Mouse (Mus musculus) megakaryocyte, embryonic 14.5 days (primary cell): Measurements from ENCODE around the gene Kcnip4. TPM values are rescaled to one million over a fixed set of nuclear protein-coding genes. Genes with fewer than 3 reads are reported as not detected.

Experiments
- H3K27me3 ChIP-seq: replicated peaks from 2 replicates; pipeline ENCODE3; 2012; ENCODE audit warnings: inconsistent platforms
- H3K36me3 ChIP-seq: replicated peaks from 2 replicates; pipeline ENCODE3; 2012; ENCODE audit warnings: low read length, inconsistent platforms, mixed read lengths
- H3K4me1 ChIP-seq: 2 replicates; pipeline ENCODE4 v1.6.1; 2012; ENCODE audit warnings: inconsistent platforms
- H3K4me3 ChIP-seq: replicated peaks from 2 replicates; pipeline ENCODE3; 2012; ENCODE audit warnings: moderate library complexity, mild to moderate bottlenecking, inconsistent platforms
- H3K9me3 ChIP-seq: 2 replicates; pipeline ENCODE4 v1.6.1; 2012; ENCODE audit warnings: inconsistent platforms
- FLI1 ChIP-seq: IDR thresholded peaks from 2 replicates; pipeline ENCODE4 v1.6.1; 2012; ENCODE audit warnings: low read length, inconsistent platforms, mixed read lengths
- GATA1 ChIP-seq: IDR thresholded peaks from 3 replicates; pipeline ENCODE4 v1.6.1; 2012; ENCODE audit warnings: mixed read lengths, low read length, inconsistent platforms, borderline replicate concordance
- polyA plus RNA-seq: library from polyadenylated mRNA; stranded (reverse); fragments of >175 nt; gene quantifications from 2 replicates; pipeline ENCODE4 v1.2.3, GENCODE M21; 2012; ENCODE audit warnings: low replicate concordance; ENCODE audit not compliant: insufficient read depth

Gene Kcnip4
- polyA plus RNA-seq, 1 experiment = not detected

DNA sequence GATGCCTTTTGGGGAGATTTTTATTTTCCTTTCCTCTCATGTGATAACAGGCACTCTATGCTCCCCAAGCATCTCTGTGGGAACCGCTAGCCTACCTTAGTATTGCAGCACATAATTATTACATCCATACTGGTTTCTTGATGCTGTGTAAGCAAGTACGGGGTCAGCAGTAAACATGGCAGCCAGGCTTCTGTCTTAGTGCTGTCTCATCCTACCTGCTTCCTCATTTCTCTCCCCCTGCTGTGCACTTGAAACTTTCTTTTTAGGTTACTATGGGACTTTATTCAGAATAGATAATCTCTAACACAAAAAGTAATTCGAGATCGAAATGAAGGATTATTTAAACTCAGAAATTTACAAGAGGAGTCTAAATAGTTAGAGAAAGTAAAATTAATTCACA is 973.0 kb downstream of the Kcnip4 start:
- Histone ChIP-seq H3K36me3 (no peaks in the 10 kb centered on the region), H3K9me3 (no peaks in the 10 kb centered on the region), H3K27me3 (no peaks in the 10 kb centered on the region), H3K4me1 (no peaks in the 10 kb centered on the region), H3K4me3 (no peak overlapping the region)
- TF ChIP-seq GATA1 (no peak), FLI1 (no peak)

DNA sequence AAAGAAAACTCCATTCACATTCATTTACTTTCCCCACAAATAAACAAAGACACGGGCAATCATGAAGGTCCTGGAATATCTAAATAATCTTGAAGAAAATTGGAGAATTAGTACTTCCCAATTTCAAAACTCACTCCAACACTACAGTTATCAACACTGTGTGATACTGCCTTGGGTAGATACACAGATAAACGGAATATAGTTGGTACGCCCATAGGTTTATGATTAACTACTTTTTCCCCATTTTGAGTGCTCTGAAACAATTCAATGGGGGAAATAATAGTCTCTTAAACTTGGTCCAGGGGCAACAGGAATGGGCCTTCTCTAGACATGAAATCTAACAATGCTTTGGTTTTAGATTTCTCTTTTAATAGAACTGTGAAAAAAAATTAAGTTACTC is 978.9 kb downstream of the Kcnip4 start:
- Histone ChIP-seq H3K4me3 (no peak overlapping the region), H3K27me3 (no peaks in the 10 kb centered on the region), H3K9me3 (no peaks in the 10 kb centered on the region), H3K4me1 (no peaks in the 10 kb centered on the region), H3K36me3 (no peaks in the 10 kb centered on the region)
- TF ChIP-seq FLI1 = no peak

DNA sequence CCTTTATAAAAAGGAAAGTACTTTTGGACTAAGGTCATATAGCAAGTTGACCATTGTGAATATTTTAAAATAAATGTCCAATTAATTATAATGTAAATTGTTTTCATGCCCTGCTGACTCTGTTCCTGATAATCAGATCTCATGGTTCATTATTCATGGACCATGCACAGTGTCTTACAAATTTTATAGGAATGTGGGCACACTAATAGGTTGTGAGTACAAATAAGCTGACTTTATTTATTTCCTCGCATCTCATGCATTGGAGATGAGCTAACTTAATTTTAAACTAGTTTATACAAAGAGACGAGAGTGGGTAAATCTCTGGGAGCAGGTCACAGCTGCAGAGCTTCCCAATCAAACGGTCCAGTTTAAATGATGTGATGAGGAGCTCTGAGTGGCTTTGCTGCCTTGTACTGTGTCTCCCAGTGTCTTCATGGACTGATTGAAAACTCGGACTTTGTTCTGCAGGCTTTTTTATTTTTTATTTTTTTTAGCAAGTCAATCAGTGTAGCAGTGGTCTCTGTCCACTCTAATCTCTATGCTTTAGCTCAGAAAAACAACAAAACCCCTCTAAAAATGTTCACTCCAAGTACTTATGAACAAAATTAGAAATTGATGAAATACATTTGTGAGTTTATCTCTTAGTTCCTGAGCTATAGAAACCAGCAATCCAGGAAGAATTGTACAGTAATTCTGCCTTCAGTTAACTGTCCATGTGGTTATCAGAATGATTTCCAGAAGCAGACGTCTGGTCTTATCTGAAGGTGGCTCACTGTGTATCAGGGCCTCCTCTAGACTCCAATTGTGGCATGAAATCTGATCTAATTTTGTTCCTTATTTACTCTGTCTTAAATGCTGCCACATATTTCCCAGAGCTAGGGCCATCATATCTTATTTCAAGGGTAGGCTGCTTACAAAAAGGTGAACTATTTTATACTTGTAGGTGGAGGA is 979.6 kb downstream of the Kcnip4 start:
- TF ChIP-seq GATA1 = no peak
- no peak for TF ChIP-seq FLI1

DNA sequence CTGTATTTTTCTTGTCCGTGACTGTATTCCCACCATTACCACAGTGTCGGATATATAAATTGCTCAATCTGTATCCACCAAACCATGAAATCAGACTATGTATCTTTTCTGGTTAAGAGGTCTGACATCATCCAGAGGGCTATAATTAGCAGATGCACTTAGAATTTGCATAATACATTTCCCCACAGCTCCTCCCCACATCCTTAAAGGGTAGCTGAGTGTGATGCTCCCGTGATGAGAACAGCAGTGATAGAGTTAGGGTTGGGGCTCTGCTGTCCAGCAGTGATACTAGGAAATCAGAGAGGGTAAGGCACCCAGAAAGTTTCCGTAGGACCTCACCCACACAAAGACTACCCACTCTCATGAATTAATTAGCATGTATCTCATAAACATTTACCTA is 1006.7 kb downstream of the Kcnip4 start:
- TF ChIP-seq FLI1 (no peak), GATA1 (no peak)
- H3K4me3 ChIP-seq = no peak overlapping the region

More for the DNA sequence above, 979.6 kb downstream of the Kcnip4 start:
- no peak overlapping the region for H3K4me3 ChIP-seq
- H3K9me3 ChIP-seq = no peaks in the 10 kb centered on the region
- no peaks in the 10 kb centered on the region for H3K27me3 ChIP-seq
- H3K36me3 ChIP-seq = no peaks in the 10 kb centered on the region
- no peaks in the 10 kb centered on the region for H3K4me1 ChIP-seq

DNA sequence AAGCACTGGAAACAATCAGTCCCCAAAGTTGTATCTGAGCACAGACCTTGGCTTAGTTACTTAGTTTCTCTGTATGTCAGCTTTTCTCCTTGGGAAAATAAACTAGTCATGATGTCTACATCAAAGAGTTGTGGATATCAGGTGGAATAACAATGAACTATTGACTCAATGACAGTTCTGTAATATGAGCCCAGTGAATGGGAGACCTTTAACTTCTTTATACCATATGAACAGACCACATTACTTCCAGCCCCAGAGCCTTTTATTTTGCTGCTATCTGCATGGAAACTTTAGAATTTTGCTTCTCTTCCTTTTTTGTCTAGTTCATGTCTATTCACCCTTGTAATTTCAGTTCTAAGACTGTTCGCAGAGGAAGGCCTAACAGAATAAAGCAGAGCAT is 1011.4 kb downstream of the Kcnip4 start:
- H3K9me3 ChIP-seq = no peaks in the 10 kb centered on the region
- H3K4me1 ChIP-seq = no peaks in the 10 kb centered on the region
- TF ChIP-seq GATA1 = no peak
- H3K27me3 ChIP-seq = no peaks in the 10 kb centered on the region
- H3K36me3 ChIP-seq = no peaks in the 10 kb centered on the region
- no peak overlapping the region for H3K4me3 ChIP-seq

More for the DNA sequence above, 1006.7 kb downstream of the Kcnip4 start:
- no peaks in the 10 kb centered on the region for H3K9me3 ChIP-seq
- no peaks in the 10 kb centered on the region for H3K36me3 ChIP-seq
- H3K4me1 ChIP-seq = no peaks in the 10 kb centered on the region
- H3K27me3 ChIP-seq = no peaks in the 10 kb centered on the region

DNA sequence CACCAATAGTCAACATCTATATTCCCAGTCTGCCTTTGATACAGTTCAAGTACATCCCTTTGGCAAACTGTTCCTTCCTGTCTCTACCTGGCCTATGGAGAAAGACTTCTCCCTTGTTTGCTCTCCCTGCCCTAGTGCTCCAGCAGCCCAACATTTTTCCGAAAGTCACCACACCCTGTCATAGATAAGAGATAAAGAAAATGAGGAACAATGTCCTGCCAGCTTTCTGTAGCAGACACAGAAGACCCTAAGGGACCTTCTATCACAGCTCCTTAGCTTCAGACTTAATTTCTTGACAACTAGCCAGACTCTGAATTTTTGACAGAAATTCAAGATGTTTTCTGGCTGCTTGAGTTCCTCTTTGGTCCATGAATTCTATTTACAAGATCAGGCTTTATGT is 1013.4 kb downstream of the Kcnip4 start:
- Histone ChIP-seq H3K36me3 (no peaks in the 10 kb centered on the region), H3K27me3 (no peaks in the 10 kb centered on the region), H3K9me3 (no peaks in the 10 kb centered on the region)

DNA sequence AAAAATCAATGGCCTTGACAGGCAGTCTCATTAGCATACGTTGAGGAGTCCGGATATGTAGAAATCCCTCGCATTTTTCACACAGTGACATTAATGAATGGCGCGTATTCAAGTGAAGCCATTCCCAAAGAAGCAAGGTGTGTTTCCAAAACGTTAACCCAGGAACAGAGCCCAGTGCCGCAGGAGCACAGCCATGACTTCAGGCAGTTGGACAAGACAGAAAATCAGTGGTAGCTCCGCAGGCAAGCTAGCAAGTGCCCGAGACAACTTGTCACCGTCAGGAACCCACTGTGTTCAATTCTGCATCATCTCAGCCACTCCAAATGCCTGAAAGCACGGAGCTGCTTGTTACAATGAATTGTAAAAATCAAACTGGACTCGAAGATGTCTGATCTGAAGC is 1014.5 kb downstream of the Kcnip4 start:
- TF ChIP-seq GATA1 (no peak), FLI1 (no peak)
- H3K4me3 ChIP-seq = no peak overlapping the region
- no peaks in the 10 kb centered on the region for H3K9me3 ChIP-seq
- H3K27me3 ChIP-seq = no peaks in the 10 kb centered on the region
- H3K36me3 ChIP-seq = no peaks in the 10 kb centered on the region
- no peaks in the 10 kb centered on the region for H3K4me1 ChIP-seq

More for the DNA sequence above, 1013.4 kb downstream of the Kcnip4 start:
- Histone ChIP-seq H3K4me3 (no peak overlapping the region), H3K4me1 (no peaks in the 10 kb centered on the region)
- TF ChIP-seq FLI1 = no peak
- TF ChIP-seq GATA1 = no peak

DNA sequence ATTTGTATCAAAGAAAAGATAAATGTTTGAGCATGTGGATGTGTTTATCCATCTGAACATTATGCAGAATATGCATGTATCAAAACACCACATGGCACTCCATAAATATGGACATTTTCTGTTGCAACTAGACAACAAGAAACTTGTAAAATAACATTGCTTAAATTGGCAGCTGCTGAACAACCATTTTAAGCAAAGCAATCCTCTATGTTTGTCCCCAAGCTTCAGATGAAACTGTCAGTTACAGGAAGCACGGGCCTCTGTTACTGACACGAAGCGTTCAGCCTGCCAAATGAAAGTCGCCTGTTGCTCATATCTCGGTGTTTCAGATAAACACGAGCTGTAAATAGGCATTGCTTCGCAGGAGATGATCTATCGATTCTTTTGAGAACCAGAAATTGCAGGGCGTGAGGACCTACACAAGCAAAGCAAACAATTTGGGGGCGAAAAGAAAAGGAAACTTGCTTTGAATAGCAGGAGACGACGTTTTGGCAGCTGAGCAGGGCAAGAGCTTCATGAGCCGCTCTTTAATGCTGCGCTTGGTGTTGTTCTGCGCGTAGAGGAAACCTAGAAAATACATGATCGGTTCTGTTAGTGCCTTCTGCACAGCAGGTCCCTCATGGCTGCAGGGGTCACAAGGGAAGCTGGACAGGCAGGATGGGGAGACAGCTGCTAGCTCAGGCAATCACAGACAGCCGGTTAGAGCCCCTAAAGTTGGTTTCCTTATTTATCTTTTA is 1015.3 kb downstream of the Kcnip4 start:
- no peaks in the 10 kb centered on the region for H3K9me3 ChIP-seq
- H3K27me3 ChIP-seq = no peaks in the 10 kb centered on the region
- TF ChIP-seq GATA1 (no peak), FLI1 (no peak)
- H3K4me1 ChIP-seq = no peaks in the 10 kb centered on the region
- no peaks in the 10 kb centered on the region for H3K36me3 ChIP-seq
- peak overlapping the region; percentile 52 for H3K4me3 ChIP-seq

DNA sequence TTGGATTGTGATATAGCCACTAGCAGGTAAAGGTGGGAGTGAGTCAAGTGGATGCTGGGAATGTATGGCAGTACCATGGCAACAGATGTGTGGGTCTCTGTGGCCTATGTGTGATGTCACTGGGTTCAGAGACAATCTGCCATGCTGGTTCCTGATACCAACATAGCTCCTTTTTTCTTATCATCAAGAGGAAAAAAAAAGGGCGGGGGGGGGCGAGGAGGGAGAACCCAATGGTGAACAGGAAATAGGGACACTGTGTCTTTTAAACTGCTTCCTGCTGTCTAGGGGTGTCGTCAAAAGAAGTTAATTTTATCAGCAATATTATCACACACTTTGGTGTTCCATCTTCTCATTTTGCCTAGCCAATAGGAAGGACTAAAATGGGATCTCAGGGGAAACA is 1021.6 kb downstream of the Kcnip4 start:
- Histone ChIP-seq H3K4me3 (no peak overlapping the region), H3K36me3 (no peaks in the 10 kb centered on the region), H3K27me3 (no peaks in the 10 kb centered on the region), H3K9me3 (no peaks in the 10 kb centered on the region), H3K4me1 (no peaks in the 10 kb centered on the region; the same call in 1 of the 2 replicates)
- TF ChIP-seq GATA1 (no peak), FLI1 (no peak)

DNA sequence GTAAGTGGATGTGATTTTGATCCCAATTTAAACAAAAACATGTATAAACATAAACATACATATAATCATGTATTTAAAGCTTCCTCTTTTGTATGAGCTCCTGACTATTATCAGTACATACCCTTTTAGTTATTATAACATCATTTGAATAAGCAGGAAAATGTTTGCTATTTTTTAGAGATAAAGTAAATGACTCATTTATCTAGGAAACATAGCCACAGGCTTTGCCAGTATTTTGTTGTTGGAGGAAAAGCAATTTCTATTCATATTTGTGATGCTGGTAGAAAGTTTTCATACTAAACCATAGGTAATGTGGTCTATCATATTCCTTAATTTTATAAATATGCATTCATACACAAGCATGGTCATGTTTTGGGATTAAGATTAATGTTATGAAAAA is 1022.3 kb downstream of the Kcnip4 start:
- no peaks in the 10 kb centered on the region for H3K27me3 ChIP-seq
- H3K4me3 ChIP-seq = no peak overlapping the region
- no peaks in the 10 kb centered on the region for H3K9me3 ChIP-seq
- no peak for TF ChIP-seq GATA1
- H3K36me3 ChIP-seq = no peaks in the 10 kb centered on the region
- no peaks in the 10 kb centered on the region; the same call in 1 of the 2 replicates for H3K4me1 ChIP-seq
